Mouse (Mus musculus) ES-E14 (cell line): Measurements from ENCODE around the gene Nid1. TPM values are rescaled to one million over a fixed set of nuclear protein-coding genes. Genes with fewer than 3 reads are reported as not detected.
"Not testable (repeated sequence)": the region's sequence is repeated elsewhere in the genome, so short reads cannot be mapped to it uniquely, and the experiment has no call there.

Source experiments
- DNase-seq: peaks from one replicate; pipeline ENCODE4 v3.0.0-alpha.2; 2013; ENCODE audit warnings: low read depth, low spot score
- H3K27ac ChIP-seq: 2 replicates; pipeline ENCODE4 v1.5.1; 2012; ENCODE audit warnings: low read depth, mild to moderate bottlenecking, low read length, moderate library complexity, mixed read lengths; ENCODE audit not compliant: poor library complexity, insufficient read depth, severe bottlenecking
- H3K36me3 ChIP-seq: 2 replicates; pipeline ENCODE4 v1.6.1; 2012; ENCODE audit warnings: mild to moderate bottlenecking, low read length, moderate library complexity, mixed read lengths; ENCODE audit not compliant: control insufficient read depth, poor library complexity, insufficient read depth, severe bottlenecking
- H3K4me1 ChIP-seq, 2 experiments: fragments of 150-350 bp in 1 of 2; sonication (generic) in 1 of 2; 2 replicates each; pipeline ENCODE4 v1.6.1; 2012; ENCODE audit warnings: low read length in 2 of 2, mild to moderate bottlenecking in 1 of 2, mixed read lengths in 1 of 2; ENCODE audit not compliant: control insufficient read depth in 2 of 2, insufficient read depth in 2 of 2, poor library complexity in 1 of 2
- H3K4me3 ChIP-seq, 2 experiments: fragments of 150-350 bp in 1 of 2; sonication (generic) in 1 of 2; 2 replicates each; pipeline ENCODE4 v1.5.1; 2012; ENCODE audit warnings: low read length in 2 of 2, low read depth in 1 of 2, mild to moderate bottlenecking in 1 of 2, mixed read lengths in 1 of 2; ENCODE audit not compliant: insufficient read depth in 1 of 2, poor library complexity in 1 of 2, severe bottlenecking in 1 of 2
- H3K9ac ChIP-seq: 2 replicates; pipeline ENCODE4 v1.6.1; 2012; ENCODE audit warnings: low read depth, mild to moderate bottlenecking, low read length, mixed read lengths; ENCODE audit not compliant: poor library complexity, insufficient read depth, severe bottlenecking
- H3K9me3 ChIP-seq: fragments of 150-350 bp; sonication (generic); 2 replicates; pipeline ENCODE4 v1.6.1; 2012; ENCODE audit warnings: low read depth, mild to moderate bottlenecking, low read length; ENCODE audit not compliant: control insufficient read depth, insufficient read depth
- CHD2 ChIP-seq: IDR thresholded peaks from 2 replicates; pipeline ENCODE4 v1.6.1; 2014; ENCODE audit warnings: mild to moderate bottlenecking, low read depth, low read length, inconsistent platforms
- HCFC1 ChIP-seq: IDR thresholded peaks from 2 replicates; pipeline ENCODE4 v1.6.1; 2012; ENCODE audit warnings: low read length, inconsistent platforms, borderline replicate concordance; ENCODE audit not compliant: insufficient read depth
- MAFK ChIP-seq: IDR thresholded peaks from 2 replicates; pipeline ENCODE4 v1.6.1; 2014; ENCODE audit warnings: mild to moderate bottlenecking, low read depth, low read length, inconsistent platforms; ENCODE audit not compliant: insufficient read depth
- ZC3H11A ChIP-seq: IDR thresholded peaks from 2 replicates; pipeline ENCODE4 v1.6.1; 2012; ENCODE audit warnings: low read depth, mild to moderate bottlenecking, inconsistent platforms, low read length, borderline replicate concordance
- ZNF384 ChIP-seq: IDR thresholded peaks from 2 replicates; pipeline ENCODE4 v1.6.1; 2012; ENCODE audit warnings: low read depth, low read length, inconsistent platforms
- in situ Hi-C, 2 experiments: fragments of 600-800 bp; cut with MboI; formaldehyde crosslinking; loops; one replicate each; pipeline ENCODE4 v1.15.1; 2025; ENCODE audit warnings: low sequenced_read_pairs in 2 of 2, inconsistent platforms in 1 of 2; ENCODE audit not compliant: unreplicated experiment in 2 of 2
- total RNA-seq: library from RNA; depleted of rRNA; stranded (reverse); fragments of 300-350 nt; gene quantifications from 2 replicates; pipeline ENCODE4 v1.2.3, GENCODE M21; 2012

Gene Nid1
- total RNA-seq, 1 experiment: 143 TPM

GRCm38 (mm10) chr13:13463949-13464348 lies 26.6 kb downstream of the Nid1 start:
- H3K27ac ChIP-seq: no peak overlapping the region
- in situ Hi-C loops: no loop called here
- H3K4me1 ChIP-seq: peaks cover 4 to 19% of the 10 kb centered on the region in 2 experiments; a peak in 3 of 4 replicates
- H3K36me3 ChIP-seq: no peaks in the 10 kb centered on the region
- H3K4me3 ChIP-seq: no peak overlapping the region
- H3K9me3 ChIP-seq: no peaks in the 10 kb centered on the region
- TF ChIP-seq HCFC1 (no peak), CHD2 (no peak), MAFK (no peak), ZC3H11A (no peak)
- DNase-seq: no peak
- no peak overlapping the region for H3K9ac ChIP-seq

- H3K27ac ChIP-seq, H3K9me3 ChIP-seq, DNase-seq, in situ Hi-C loops, H3K9ac ChIP-seq, H3K36me3 ChIP-seq, H3K4me1 ChIP-seq, H3K4me3 ChIP-seq: not testable (repeated sequence)
These were observed 29.9 kb downstream of the Nid1 start for GRCm38 (mm10) chr13:13467249-13467648.

GRCm38 (mm10) chr13:13468513-13468912 lies 31.2 kb downstream of the Nid1 start:
- Histone ChIP-seq H3K9ac (no peak overlapping the region), H3K4me3 (no peak overlapping the region), H3K36me3 (peaks cover 3% of the 10 kb centered on the region; the same call in 1 of the 2 replicates), H3K4me1 (peaks cover 0 to 7% of the 10 kb centered on the region in 2 experiments; a peak in 1 of 4 replicates), H3K27ac (no peak overlapping the region), H3K9me3 (no peaks in the 10 kb centered on the region)
- in situ Hi-C loops: no loop called here
- DNase-seq: no peak
- TF ChIP-seq MAFK: no peak

- Histone ChIP-seq H3K27ac (no peak overlapping the region), H3K36me3 (peaks cover 5% of the 10 kb centered on the region), H3K4me3 (no peak overlapping the region), H3K9me3 (no peaks in the 10 kb centered on the region), H3K4me1 (peaks cover 0 to 7% of the 10 kb centered on the region in 2 experiments; a peak in 1 of 4 replicates), H3K9ac (no peak overlapping the region)
- no peak for TF ChIP-seq ZC3H11A
- TF ChIP-seq MAFK: no peak
- no peak for TF ChIP-seq HCFC1
- TF ChIP-seq ZNF384: no peak
- no peak for TF ChIP-seq CHD2
- in situ Hi-C loops: no loop called here
- no peak for DNase-seq
These were observed 34.0 kb downstream of the Nid1 start for GRCm38 (mm10) chr13:13471334-13471757.

GRCm38 (mm10) chr13:13474464-13474863 lies 37.1 kb downstream of the Nid1 start:
- H3K27ac ChIP-seq, DNase-seq, H3K9me3 ChIP-seq, in situ Hi-C loops, H3K9ac ChIP-seq, H3K36me3 ChIP-seq, H3K4me3 ChIP-seq: not testable (repeated sequence)
- H3K4me1 ChIP-seq: peaks cover 2 to 18% of the 10 kb centered on the region in 2 experiments; a peak in 1 of 4 replicates
